Mouse (Mus musculus): Measurements from ENCODE around the gene Spns3.

The Spns3 gene

GRCm38 (mm10) chr11:72518449-72518848 lies 31.9 kb downstream of the Spns3 start:
- DNase-seq (ENCODE audit: low read depth, low spot score): no peak

DNA sequence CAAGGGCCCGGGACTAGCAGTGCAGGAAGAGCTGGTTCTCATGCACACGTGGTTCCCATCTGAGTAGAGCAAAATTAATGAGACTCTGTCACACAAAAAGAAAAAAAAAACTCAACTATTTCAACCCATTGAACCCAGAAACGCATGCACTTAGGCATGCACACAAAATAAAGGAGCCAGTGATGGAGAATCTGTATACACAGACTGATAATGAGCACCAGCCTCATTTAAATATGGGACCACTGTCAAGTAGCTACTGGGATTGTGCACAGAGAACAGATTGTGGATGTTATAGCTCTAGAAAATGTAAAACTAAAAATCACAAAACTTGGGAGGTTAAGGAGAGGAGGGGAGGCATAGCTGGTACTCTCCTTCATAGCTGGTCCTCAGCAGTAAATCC lies 35.3 kb downstream of the Spns3 start:
- DNase-seq (ENCODE audit: low read depth, low spot score): no peak

DNA sequence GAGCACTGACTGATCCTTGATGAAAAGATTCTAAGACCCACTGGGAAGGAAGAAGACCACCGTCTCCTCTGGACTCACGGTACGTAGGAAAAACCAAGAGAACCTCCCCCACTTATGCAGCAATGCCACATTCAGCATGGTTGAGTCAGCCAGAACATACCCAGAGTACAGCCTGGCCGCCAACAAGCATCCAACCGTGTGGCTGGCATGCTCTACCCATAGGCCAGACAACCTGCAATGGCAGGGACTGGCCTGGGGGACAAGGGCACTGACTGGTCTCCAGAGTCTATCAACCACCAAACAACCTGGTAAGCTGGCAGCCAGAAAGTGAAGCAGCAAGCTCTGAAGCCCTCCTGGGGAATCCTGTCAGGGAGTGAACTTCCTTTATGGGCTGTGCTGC lies 41.7 kb downstream of the Spns3 start:
- no peak for DNase-seq (ENCODE audit: low read depth, low spot score)

DNA sequence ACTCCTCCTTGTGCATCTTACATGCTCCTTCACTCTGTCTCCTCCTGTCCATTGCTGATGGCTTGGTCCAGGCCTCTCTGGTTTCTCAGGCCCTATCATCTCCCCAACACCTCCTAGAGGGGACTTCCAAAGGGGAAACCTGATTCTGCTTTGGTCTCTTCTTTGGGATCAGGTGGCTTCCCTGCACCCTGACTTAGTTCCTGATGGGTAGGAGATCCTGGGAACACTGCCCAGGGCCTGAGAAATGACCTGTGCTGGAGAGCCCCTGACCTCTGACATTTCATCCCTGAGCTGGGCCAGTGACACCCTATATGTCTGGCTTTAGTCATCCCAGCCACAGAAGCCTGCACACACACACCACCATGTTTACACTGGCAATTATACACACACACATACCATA lies 42.7 kb downstream of the Spns3 start:
- no peak for DNase-seq (ENCODE audit: low read depth, low spot score)

DNA sequence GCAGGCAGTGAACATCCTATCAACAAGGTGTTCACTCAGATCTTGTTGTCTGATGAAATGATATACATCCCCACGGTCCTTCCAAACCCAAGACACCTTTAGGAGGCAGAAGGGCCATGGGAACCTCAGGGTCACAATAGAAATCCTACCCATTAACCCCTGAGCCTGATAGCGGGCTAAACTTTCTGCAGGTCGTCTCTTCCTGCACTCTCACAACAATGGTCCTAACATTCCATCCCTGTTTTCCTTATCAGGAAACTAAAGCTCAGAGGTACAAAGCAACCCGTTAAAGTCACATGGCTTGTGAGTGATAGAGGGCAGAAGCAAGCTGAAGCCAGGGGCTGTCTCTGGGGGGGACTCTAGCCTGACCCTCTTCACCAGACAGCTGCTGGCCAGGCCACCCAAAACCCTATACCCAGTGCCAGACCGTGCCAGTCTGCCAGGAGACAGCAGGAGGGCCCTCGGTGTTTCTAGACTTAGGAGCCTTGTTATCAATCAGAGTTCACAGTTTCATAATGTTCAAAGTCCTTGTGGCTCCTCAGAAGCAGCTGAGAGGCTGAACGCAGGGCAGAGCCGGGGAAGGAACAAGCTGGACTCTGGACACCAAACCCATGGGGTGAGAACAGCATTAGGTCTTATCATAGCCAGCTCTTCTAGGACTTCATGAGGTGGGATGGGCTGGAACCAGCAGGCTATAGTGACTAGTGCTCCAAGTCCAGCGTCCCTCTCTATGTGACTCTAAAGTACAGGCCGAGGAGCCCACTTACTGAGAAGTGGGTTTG lies 46.1 kb downstream of the Spns3 start:
- no peak for DNase-seq (ENCODE audit: low read depth, low spot score)

- DNase-seq (ENCODE audit: low read depth, low spot score): no peak
These were observed 46.8 kb downstream of the Spns3 start for GRCm38 (mm10) chr11:72503501-72503921.

DNA sequence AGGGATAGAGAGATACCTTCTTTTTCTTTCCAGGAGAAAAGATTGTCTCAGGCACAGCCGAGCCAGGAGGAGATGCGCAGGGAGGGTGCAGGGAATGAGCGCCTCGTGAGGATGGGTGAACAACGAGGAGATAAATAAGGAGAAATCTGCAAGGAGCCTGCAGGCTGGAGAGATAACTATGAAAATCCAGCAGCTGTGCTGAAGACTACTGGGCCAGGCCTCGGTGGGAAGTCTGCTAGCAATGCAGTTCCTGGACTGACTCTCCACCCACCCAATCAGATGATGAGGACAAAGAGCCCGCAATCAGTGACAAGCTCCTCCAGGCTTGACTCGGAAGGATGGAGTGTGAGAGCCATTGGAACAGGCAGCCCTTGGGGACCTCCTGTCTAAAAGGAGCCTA lies 48.1 kb downstream of the Spns3 start:
- no peak for DNase-seq (ENCODE audit: low read depth, low spot score)

DNA sequence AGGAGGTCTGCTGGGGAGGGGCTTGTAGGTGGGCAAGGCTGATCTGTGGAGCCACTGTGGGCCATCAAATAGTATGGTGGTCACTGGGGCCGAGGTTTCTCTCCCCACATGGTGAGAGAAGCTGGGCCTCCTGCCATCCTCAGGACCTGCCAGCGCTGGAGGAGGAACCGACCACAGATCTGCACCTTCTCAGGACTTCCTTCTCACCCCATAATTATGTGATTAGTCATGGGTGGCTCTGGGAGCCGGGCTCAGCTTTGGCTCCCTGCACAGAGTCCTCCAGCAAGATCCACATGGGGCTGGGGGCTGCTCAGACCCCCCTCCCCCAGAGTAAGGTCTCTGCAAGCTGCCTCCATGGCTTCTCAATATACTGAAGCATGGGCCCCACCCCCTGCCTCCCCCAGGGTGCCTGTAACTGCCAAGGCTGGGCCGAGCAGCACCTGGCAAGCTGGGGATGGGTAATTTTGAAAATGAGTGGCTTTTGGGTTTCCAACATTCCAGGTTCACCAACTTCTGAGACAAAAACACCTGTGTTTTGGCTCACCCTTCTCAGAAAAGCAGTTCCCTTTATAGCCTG lies 48.8 kb downstream of the Spns3 start:
- no peak for DNase-seq (ENCODE audit: low read depth, low spot score)

GRCm38 (mm10) chr11:72500139-72500538 lies 50.2 kb downstream of the Spns3 start:
- no peak for DNase-seq (ENCODE audit: low read depth, low spot score)

DNA sequence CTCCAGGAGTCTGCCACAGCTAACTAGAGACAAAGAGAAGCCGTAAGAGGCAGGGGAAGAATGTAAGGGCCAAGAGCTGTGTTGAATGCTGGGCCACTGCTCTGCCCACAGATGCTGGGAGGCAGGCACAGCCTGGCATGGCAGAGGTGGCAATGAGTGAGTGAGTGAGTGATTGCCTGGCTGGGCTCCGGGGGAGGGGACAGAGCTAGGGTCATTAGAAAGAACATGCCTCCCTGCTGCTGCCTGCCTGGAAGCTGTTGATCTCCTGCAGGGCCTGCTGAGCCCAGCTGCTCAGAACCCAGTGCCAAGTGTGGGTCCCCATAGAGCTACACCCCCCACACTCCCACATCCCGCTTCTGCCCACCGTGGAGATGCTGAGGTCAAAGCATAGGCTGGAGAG lies 52.9 kb downstream of the Spns3 start:
- DNase-seq (ENCODE audit: low read depth, low spot score): no peak

- DNase-seq (ENCODE audit: low read depth, low spot score): no peak
These were observed 53.5 kb downstream of the Spns3 start for GRCm38 (mm10) chr11:72496775-72497174.

DNA sequence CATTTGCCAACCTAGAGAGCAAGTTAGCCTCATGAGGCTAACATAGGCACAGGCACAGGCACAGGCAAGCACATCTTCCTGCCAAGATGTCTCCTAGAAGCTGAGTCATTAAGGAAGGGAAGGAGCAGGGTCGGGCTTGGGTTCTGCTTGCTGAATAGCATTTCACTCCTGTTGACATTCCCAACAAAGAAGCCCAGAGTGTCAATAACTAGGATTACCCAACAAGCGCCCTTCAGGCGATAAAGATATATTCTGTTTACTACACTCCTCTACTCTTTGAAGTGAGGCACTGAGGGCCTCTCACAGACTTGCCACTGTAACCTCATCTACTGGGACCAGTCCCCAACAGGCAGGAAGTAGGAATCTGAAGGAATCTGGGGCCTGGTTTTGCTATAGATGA lies 54.2 kb downstream of the Spns3 start:
- no peak for DNase-seq (ENCODE audit: low read depth, low spot score)

DNA sequence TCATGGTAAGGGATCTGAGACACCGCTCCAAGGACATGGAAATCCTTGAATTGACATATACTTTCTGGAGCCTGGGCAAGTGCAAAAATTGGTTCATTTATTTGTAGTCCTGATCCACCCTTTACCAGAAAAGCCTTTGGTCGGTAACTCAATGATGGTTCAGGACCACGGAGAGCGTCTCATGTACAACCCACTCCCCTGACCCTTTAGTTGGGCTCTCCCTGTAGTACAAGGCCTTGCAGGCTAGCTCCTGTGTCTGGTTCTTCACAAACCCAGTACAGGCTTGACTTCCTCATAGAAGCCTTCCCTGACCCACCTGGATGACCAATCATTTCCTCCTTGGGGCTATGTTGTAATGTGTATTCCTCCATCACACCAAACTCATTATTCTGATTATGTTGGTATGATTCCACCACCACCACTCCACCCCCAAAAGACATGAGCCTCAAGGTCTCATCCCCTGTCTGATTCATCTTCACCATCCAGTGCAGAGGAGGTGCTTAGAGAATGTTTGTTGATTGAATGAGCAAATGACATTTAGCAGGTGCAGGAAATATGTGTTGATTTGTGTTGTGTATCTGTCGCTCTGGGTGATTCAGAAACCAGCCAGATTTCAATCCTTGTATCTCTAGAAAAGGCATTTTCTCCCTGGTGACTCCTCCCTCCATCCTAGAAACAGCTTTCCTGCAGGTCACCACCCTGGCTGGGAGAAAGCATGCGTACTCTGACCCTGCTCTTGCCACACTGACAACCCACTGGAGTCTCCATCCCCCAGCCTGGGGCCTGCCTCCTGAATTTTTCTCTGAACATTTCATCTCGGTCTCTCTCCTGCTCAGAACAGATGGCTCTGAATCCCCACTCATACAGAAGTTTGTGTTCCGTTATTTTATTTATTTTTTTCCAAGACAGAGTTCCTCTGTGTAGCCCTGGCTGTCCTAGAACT lies 56.0 kb downstream of the Spns3 start:
- peak; percentile 76 for DNase-seq (ENCODE audit: low read depth, low spot score)

DNA sequence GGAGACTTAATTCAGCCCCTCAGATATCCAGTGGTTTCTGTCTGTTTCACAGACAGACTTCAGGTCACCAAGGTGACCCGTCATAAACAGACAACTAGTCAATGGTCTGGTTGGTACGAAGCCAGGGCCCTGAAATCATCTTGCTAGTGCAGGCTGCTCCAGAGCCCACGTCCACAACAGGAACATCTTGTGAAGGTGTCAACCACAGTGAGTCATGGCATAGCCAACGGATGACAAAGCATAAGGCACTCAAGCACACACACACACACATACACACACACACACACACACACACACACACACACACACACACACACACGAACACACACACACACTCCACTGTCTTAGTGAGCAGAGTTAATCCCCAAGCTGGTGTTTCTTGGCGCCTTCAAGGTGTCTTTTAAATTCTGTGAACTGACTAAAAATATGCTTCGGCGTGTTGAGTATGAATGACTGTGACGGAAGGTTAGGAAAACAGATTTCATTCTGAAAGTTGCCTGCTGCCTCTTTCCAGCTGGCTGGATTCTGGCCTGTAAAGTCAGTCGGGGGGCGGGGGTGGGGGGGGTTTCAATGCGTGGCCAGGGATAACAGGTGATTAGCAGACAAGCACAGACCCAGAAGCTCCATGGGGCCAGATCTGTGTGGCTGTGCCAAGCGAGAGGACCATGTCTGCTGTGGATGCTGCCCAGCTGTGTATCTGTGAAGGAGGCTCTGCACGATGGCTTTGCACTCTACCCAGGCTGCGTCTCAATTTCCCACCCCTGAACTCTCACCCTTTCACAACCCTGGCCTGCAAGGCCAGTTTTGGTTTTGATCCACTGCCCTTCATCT lies 59.0 kb downstream of the Spns3 start:
- DNase-seq (ENCODE audit: low read depth, low spot score): no peak

- DNase-seq (ENCODE audit: low read depth, low spot score): peak; percentile 84
These were observed 60.4 kb downstream of the Spns3 start, which contains the start of gene Spns2 for GRCm38 (mm10) chr11:72489881-72490301. TSS of gene Spns2 (minus strand) at chr11:72489904.

DNA sequence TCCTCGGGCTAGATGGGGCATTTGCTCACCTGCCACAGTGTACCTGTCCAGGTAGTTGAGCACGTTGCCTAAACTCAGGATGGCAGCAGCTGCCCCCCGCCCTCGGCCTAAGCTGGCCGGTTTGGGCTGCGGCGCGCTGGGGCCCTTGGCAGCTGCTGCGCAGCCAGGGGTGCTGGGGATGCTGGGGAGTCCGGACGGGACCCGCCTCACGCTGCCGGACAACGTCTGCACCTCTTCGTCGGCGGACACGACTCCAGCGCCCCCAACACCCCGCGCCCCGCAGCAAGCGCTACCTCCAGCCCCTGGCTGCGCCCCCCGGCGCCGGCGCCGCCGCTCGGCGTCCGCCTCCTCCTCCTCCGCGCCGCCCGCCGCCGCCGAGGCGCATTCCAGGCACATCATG lies 60.9 kb downstream of the Spns3 start:
- no peak for DNase-seq (ENCODE audit: low read depth, low spot score)

DNA sequence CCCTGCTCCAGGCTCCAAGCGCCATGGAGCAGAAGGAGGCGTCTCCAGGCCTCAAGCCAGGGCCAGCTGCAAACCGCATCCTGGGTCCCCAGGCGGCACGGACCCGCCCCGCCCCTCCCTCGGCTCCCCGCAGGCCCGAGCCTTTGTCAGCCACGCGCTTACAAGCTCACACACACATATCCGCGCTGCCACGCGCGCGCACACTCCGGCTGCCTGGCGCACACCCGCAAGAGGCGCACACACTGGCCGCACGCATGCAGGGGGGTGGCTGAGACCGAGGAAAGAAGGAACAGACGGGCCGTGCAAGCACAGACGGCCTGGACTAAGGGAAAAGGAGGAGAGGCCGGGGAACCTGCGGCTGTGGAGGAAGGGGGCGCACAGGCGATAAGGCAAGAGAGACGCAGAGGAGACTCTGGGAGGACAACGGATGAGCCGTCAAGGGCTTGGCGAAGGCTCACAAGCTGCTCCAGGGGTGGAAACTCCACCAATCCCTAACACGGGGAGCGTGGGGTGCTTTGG lies 61.5 kb downstream of the Spns3 start:
- peak; percentile 59 for DNase-seq (ENCODE audit: low read depth, low spot score)

DNA sequence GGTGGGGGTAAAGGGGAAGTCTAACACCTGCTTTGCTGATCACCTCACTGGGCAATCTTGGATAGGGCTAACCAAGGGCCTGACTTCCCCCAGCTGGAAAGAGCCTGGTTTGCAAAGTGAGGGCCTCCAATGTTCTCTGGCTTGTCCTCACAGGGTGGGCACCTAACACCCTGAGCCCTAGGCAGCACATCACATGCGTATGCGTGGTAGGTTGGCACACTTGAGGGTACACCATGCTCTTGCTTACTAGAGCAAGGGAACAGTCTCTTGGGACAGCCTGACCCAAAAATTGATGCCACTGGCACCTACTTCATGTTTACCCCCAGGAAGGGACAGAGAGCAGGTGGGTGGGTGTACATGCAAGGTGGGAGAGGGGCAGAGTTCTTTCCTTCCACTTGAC lies 62.6 kb downstream of the Spns3 start:
- no peak for DNase-seq (ENCODE audit: low read depth, low spot score)

GRCm38 (mm10) chr11:72487171-72487570 lies 63.1 kb downstream of the Spns3 start:
- no peak for DNase-seq (ENCODE audit: low read depth, low spot score)

DNA sequence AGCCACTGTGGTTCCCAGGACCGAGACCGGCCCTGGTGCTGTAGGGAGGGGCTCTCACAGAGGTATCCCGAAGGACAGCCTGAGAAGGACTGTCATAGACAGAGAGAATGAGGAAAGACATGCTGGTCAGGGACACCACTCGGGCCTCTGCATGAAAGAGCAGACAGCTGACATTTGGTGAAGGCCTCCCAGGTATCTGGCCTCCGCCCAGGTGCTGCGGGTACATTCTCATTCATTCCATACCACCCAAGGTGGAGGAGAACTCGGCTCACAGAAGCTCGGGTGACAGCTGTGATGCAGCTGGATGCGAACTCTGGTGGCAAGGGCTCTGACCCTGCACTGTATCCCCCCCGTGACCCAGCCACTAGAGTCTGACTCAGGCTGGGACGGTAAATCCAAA lies 64.3 kb downstream of the Spns3 start:
- DNase-seq (ENCODE audit: low read depth, low spot score): no peak

DNA sequence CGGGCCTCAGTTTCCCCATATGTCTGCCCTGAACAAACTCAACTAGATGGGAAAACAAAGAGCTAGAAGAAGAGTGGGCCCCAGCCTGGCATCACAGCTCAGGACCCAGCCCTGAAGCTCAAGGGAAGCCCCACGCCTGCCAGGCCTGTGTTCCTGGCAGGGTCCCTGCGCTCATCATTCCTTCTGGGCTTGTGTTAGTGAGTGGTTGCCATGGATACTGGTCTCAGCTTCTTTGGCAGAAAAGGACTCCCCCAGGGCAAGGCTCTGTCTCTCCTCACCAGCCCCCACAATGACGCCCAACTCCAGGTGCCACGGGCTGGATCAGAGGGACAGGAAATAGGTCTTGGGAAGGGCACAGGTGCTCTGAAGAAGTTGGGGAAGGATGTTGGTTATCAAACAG lies 65.1 kb downstream of the Spns3 start:
- DNase-seq (ENCODE audit: low read depth, low spot score): no peak
